Mouse (Mus musculus): ENCODE results near the gene Ppp4r4.
"Not testable (repeated sequence)": the region's sequence is repeated elsewhere in the genome, so short reads cannot be mapped to it uniquely, and the experiment has no call there.

Gene Ppp4r4

DNA sequence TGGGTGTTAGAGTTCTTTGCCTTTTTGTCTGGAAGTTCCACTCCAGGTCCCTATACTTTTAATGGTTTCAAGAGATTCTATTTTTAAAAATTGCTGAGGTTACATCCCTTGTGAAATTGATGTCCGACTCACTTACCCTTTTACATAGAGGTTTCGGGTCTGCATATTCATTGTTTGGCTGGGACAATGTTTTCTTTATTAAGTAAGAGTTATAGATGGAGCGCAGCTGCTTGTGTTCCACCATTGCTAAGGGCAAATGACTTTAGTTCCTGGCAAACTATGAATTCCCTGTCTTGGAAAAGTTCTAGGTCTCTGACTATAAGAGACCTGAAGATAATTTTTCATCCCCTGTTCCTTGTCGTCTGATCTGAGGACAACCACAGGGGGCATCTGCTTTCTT lies 8.3 kb downstream of the Ppp4r4 start:
- no peak for DNase-seq

DNA sequence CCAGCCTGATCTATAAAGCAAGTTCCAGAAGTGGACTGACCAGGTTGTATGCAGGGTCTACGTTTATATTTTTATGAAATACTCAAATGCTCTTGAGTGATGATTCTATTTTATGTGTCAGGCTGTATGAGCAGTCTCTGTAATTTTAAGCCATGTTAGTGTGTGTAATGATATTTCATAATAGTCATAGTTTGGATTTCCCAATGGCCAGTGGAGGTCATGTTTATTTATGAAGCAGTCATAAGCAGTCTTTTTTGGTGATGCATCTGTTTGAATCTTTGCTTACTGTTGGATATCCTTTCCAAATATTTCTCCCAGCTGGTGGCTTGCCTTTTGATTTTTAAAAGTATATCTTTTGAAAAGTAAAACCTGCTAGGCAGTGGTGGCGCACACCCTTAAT lies 11.3 kb downstream of the Ppp4r4 start:
- no peak for DNase-seq

GRCm38 (mm10) chr12:103544213-103544612 lies 12.1 kb downstream of the Ppp4r4 start:
- peak; percentile 21 to 62 for DNase-seq

- DNase-seq, result no peak
Observed at GRCm38 (mm10) chr12:103547438-103547837, 15.4 kb downstream of the Ppp4r4 start.

DNA sequence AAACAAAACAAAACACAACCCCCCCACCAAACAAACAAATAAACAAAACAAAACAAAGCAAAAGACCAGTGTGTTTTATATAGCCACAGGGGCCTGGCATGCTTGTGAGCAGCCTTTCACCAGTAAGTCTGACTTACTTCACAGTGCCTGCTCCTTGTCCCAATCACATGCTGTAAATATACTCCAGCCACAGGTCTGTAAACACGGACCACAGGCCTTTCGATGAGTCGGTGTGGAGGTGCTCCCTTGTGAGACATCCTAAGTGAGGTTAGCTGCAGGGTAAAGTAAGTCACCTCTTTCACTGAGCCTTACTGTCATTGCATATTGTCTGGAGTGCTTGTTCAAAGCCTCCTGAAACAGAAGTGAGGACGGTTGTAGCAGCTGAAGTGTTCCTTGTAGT lies 16.4 kb downstream of the Ppp4r4 start:
- DNase-seq, result no peak

DNA sequence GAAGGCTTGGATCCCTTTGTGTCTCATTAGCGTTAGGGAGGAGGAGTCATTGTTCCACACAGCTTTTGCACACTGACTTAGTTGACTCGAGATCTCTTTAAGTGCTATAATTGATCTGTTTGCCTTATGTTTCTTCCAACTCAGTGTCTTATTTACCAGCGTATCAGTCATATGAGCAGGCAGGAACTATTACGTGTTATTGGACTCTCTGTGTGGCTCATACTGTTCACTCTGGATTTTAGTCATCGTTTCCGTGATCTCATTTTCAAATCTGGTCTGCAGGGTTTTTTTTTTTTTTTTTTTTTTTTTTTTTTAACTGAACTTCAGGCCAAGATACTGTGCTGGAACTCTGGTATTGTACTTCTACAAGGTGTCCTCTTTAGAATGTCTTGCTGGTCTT lies 18.0 kb downstream of the Ppp4r4 start:
- DNase-seq, result no peak

GRCm38 (mm10) chr12:103551422-103551821 lies 19.3 kb downstream of the Ppp4r4 start:
- no peak for DNase-seq

DNA sequence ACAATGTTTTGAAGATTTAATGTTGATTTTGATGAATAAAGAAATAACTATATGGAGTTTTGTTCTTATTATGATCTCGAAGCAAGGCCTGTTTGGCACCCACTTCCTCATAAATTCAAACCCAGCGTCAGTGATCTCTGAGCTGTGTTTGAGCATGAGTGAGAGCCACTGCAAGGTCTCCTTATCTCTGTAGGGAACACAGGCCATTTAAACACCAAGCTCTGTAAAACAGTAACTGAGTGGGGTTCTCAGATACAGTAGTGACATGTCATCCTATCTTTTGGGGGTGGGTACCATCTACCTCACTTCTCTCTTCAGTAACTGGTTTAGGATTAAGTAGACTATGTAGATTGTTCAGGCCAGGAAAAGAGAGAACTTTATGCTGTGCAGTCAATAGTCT lies 20.4 kb downstream of the Ppp4r4 start:
- DNase-seq, result no peak

DNA sequence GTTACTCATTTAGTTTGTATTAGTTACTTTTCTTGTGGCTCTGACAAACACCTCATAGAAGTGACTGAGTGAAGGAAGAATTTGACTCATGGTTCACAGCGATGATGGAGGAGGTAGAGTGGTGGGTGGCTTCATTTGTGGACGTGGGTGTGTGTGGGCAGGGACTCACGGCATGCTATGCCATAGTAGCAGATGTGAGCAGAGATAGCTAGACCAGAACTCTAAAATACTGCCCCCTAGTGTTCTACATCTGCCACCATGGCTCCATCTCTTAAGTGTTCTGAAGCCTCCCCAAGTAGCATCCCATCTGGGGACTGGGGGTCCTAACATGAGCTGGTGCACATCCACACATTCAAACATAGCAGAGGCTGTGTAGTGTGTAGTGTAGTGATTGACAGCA lies 21.4 kb downstream of the Ppp4r4 start:
- no peak for DNase-seq

DNA sequence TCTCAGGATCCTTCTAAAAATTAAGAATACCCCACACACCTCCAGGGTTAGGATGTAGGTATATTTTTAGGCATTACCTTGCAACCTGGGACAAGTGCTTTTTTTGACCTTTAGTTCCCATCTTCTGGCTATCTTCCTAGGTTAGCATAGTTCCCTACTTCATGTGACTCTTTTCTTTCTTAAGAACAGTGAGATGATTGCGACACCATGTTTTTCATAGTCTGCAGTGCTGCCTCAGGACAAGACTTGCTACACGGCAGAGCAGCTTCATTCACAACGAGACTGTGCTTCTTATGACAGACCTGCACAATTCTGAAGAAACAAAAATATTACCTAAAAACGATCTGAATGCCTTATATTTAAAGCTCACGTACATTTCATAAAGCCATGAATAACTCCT lies 24.8 kb downstream of the Ppp4r4 start:
- DNase-seq, result no peak

- DNase-seq, result no peak
Observed at GRCm38 (mm10) chr12:103564726-103565125, 32.6 kb downstream of the Ppp4r4 start.

DNA sequence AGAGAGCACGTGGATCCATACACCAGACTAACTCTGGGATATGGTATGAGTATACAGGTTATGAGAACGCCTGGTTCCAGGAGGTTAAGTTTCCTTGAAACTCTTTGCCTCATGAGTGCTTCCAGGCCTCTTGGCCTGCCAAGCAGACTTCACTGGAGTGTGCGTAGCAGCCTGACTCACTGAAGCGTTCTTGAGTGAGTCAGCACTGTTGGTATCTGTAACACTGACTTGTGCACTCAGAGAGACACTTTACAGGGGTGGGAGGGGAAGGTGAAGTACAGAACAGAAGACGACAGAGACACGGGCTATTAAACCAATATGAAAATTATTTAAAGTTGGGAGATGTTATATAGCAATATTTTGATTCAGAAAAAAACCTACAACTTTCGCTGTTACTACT lies 33.1 kb downstream of the Ppp4r4 start:
- DNase-seq, result no peak

DNA sequence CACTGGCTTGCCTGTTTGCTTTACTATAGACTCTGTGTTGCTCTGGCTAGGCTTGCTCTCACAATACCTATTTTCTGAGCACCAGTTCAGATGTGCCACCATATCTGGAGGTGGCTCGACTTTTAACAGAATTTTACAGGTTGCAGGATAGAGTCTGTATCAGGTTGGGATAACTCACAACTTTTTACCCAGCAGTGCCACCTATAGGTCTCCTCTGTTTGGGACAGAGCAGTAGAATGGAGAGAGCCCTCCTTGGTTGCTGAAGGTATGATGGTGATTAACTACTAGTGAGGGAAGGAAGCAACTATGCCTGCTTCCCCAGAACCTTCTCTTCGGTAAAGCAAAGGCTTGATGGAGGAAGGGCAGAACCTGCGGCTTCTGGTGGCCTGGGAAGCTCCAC lies 35.0 kb downstream of the Ppp4r4 start:
- DNase-seq, result peak; percentile 16 to 21

DNA sequence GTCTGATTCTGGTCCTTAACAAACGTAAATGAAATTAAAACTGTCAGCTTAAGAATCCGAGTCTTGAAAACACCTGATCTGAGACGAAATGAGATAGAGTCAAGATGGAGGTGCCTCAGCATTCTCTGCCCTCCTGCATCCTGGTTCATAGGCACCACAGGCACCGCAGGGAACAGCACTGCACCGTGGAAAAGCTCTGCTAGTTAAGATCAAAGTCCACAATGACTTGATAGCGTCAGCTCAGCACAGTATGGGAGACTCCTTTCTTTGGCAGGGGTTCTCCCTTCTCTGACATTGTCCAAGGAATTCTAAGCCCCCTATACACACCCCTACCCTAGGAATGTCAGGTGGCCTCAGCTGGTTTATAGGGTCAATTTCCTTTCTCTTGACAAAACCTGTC lies 37.6 kb downstream of the Ppp4r4 start:
- DNase-seq, result no peak

DNA sequence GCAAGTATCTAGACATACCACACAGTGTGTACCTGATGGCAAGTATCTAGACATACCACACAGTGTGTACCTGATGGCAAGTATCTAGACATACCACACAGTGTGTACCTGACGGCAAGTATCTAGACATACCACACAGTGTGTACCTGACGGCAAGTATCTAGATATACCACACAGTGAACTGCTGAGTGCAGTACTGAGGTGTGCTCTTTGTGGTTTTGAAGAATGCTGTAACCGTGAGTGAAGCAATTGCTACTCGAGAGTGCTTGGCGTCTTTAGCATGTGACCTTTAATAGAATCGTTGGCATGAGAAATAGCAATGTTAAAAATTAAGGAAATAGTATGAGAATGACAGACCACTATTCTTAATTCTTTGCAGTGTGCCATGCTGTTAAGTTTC lies 46.1 kb downstream of the Ppp4r4 start:
- not testable (repeated sequence) for DNase-seq

DNA sequence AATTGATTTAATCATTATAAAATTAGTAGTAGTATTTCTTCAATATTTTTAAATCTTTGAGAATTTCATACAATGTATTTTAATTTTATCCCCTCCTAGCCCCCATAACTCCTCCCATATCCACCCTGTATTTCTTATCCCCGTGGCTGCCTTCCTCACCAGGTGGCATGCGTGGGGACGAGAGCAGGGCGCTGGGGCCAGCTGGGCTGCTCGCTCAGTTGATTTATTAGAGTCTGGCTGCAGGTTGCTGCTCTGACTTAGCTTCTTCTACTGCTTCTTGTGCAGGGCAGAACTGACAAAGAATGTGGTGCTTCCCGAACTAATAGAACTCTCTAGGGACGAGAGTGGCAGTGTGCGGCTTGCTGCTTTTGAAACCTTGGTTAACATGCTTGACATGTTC lies 51.7 kb downstream of the Ppp4r4 start:
- DNase-seq, result peak; percentile 62 to 72

GRCm38 (mm10) chr12:103598411-103598810 lies 66.3 kb downstream of the Ppp4r4 start:
- no peak for DNase-seq

GRCm38 (mm10) chr12:103600364-103600763 lies 68.3 kb downstream of the Ppp4r4 start:
- no peak for DNase-seq

- no peak for DNase-seq
Observed at GRCm38 (mm10) chr12:103601839-103602238, 69.8 kb downstream of the Ppp4r4 start.

GRCm38 (mm10) chr12:103615141-103615540 lies 83.1 kb downstream of the Ppp4r4 start:
- no peak for DNase-seq

DNA sequence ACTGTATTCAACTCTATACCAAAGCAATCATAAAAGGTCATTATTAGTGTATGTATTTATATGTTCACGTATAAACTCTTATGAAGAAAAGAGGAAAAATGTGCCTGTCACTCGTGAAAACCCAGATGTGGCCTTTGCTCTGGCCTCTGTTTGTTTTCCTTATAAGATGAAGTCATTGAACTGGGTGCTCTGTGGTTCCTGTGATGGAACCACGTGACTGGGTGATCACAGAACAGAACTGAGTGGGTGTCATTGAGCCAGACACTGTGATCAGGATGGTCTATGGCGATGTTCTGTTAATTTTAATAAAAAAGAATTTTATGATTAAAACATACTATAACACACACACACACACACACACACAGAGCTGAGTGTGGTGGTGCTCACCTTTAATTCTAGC lies 83.7 kb downstream of the Ppp4r4 start:
- no peak for DNase-seq

GRCm38 (mm10) chr12:103616860-103617261 lies 84.8 kb downstream of the Ppp4r4 start:
- no peak for DNase-seq

DNA sequence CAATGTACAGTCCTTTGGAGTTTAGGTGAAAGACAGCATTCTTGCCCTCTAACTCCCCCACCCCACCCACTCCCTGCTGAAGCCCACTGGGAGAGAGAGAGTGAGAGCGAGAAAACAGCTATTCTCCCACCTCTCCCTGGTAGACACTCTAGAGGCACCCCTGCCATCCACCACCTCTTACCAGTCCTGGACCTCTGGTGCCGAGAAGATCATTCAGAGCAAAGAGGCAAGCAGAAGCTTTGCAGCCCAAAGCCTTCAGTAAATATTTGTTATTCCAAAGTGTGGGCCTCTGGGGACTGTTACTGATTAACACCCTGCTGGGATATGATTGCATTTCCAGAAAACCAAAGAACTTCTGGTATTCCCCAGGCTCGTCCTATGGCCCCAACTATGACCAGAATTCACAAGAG lies 99.1 kb downstream of the Ppp4r4 start, which contains the start of gene Serpina10:
TSS of gene Serpina10 (minus strand) at position 242 of the 410 bp plus-strand sequence.
- no peak for DNase-seq

- no peak for DNase-seq
Observed at GRCm38 (mm10) chr12:103634430-103634829, 102.3 kb downstream of the Ppp4r4 start.

GRCm38 (mm10) chr12:103635846-103636245 lies 103.8 kb downstream of the Ppp4r4 start:
- DNase-seq, result no peak

DNA sequence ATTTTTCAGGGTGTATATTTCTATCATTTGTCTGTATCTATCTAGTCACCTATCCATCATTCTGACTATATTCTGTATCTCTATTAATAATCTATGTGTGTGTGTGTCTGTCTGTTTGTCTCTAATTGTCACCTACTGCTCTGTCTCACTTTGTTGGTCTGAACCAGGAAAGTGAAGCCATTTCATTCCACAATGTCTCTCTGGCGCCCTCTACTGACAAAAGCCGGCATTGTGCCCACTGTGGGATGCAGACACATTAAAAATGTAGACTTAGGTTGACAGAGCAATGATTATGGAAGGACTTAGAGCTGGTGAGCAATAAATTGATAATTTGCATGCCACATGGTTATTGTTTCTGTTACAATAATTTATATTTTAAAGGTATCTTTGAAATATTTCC lies 111.3 kb downstream of the Ppp4r4 start:
- peak; percentile 94 to 97 for DNase-seq
